Mouse (Mus musculus) heart, embryonic 12.5 days (tissue): ENCODE measurements at regions not wholly inside any gene's neighbourhood (a gene's known extent, or its start where the extent isn't known, plus 50 kb on each side); places are given as distances from the start of the nearest gene placed in this dataset.

Experiments
- ATAC-seq: fragments of 200-750 bp; cut with Nextera tagmentation; 2 replicates; pipeline ENCODE4 v1.8.0; 2017; ENCODE audit warnings: moderate TSS enrichment, moderate library complexity; ENCODE audit not compliant: insufficient number of reproducible peaks, low FRiP score
- H3K27ac ChIP-seq: fragments of 300-500 bp; sonication (generic); 2 replicates; pipeline ENCODE4 v1.5.1; 2016; ENCODE audit warnings: mild to moderate bottlenecking, moderate library complexity; ENCODE audit not compliant: poor library complexity, severe bottlenecking
- H3K27me3 ChIP-seq: fragments of 300-500 bp; sonication (generic); replicated peaks from 2 replicates; pipeline ENCODE4 v1.6.1; 2016; ENCODE audit warnings: mild to moderate bottlenecking, moderate library complexity
- H3K36me3 ChIP-seq: fragments of 300-500 bp; sonication (generic); 2 replicates; pipeline ENCODE4 v1.6.1; 2016; ENCODE audit warnings: mild to moderate bottlenecking, moderate library complexity
- H3K4me1 ChIP-seq: fragments of 300-500 bp; sonication (generic); replicated peaks from 2 replicates; pipeline ENCODE4 v1.6.1; 2016; ENCODE audit warnings: mild to moderate bottlenecking
- H3K4me2 ChIP-seq: fragments of 300-500 bp; sonication (generic); 2 replicates; pipeline ENCODE4 v1.6.1; 2016; ENCODE audit warnings: mild to moderate bottlenecking, moderate library complexity
- H3K4me3 ChIP-seq: fragments of 300-500 bp; sonication (generic); 2 replicates; pipeline ENCODE4 v1.5.1; 2016; ENCODE audit warnings: mild to moderate bottlenecking
- H3K9ac ChIP-seq: fragments of 300-500 bp; sonication (generic); 2 replicates; pipeline ENCODE4 v1.6.1; 2016; ENCODE audit warnings: mild to moderate bottlenecking, moderate library complexity
- H3K9me3 ChIP-seq: fragments of 300-500 bp; sonication (generic); replicated peaks from 2 replicates; pipeline ENCODE4 v1.6.1; 2016; ENCODE audit warnings: mild to moderate bottlenecking, moderate library complexity
- WGBS: fragments of 180-500 bp; shearing (Covaris S2); methylation state at CpG from one replicate; pipeline ENCODE4 v1.1.7; 2016; 5-methylcytosine and 5-hydroxymethylcytosine counted together

DNA sequence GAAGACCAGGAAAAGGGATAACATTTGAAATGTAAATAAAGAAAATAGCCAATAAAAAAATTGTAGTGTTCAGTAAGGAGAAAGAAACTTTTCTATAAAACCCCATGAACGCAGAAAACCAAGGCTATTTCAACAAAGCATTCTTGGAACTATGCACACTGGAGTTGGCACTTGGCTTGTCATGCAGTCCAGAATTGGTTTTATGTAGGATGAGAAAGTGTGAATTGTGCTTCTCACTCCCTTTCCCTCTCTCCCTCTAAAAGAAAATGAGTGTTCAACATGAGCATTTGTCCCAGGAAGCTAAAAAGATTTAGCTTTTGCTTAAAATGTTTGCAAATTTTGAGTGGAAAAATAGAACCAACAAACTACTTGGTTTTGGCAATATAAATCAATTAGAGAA is 841.6 kb upstream of the Adam24 start:
- no peaks in the 10 kb centered on the region for H3K4me1 ChIP-seq
- H3K36me3 ChIP-seq = no peaks in the 10 kb centered on the region
- no peak overlapping the region for H3K27ac ChIP-seq
- 89% methylated on average over 1 of the region's 1 CpGs for WGBS
- no peak overlapping the region for H3K9ac ChIP-seq
- no peak for ATAC-seq
- H3K4me3 ChIP-seq = no peak overlapping the region
- H3K9me3 ChIP-seq = no peaks in the 10 kb centered on the region
- H3K4me2 ChIP-seq = no peak overlapping the region
- no peaks in the 10 kb centered on the region for H3K27me3 ChIP-seq

GRCm38 (mm10) chr8:39846854-39847253 is 828.0 kb upstream of the Adam24 start:
- no peak overlapping the region for H3K4me3 ChIP-seq
- H3K27ac ChIP-seq = no peak overlapping the region
- no peaks in the 10 kb centered on the region for H3K4me1 ChIP-seq
- WGBS = 73% methylated on average over 2 of the region's 2 CpGs
- H3K9ac ChIP-seq = no peak overlapping the region
- ATAC-seq = no peak
- H3K27me3 ChIP-seq = no peaks in the 10 kb centered on the region
- no peaks in the 10 kb centered on the region for H3K9me3 ChIP-seq
- H3K36me3 ChIP-seq = no peaks in the 10 kb centered on the region
- H3K4me2 ChIP-seq = no peak overlapping the region

- Histone ChIP-seq H3K27me3 (no peaks in the 10 kb centered on the region), H3K9ac (no peak overlapping the region), H3K4me1 (no peaks in the 10 kb centered on the region), H3K4me2 (no peak overlapping the region), H3K4me3 (no peak overlapping the region), H3K9me3 (no peaks in the 10 kb centered on the region), H3K27ac (no peak overlapping the region), H3K36me3 (no peaks in the 10 kb centered on the region)
- no peak for ATAC-seq
- WGBS = 92% methylated on average over 2 of the region's 2 CpGs
Measured at GRCm38 (mm10) chr8:39862544-39862943, 812.3 kb upstream of the Adam24 start.

DNA sequence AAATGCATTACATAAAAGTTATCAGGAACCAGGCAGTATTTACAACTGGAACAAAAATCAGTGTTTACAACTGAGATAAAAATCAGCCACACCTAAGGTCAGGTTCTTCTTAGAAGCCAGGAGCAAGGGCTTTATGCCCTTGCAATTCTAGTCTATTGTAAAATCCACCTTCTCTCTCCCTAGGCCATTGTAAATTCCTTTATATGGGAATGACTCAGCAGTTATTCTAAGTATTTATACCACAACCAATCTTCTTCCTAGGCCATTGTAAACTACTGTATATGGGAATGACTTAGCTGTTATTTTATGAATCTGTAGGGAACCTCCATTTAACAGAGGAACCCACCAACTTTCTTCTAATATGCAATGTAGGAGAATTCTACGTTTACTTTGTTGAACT is 772.6 kb upstream of the Adam24 start:
- no peak for ATAC-seq
- Histone ChIP-seq H3K4me3 (no peak overlapping the region), H3K9me3 (no peaks in the 10 kb centered on the region), H3K9ac (no peak overlapping the region), H3K4me2 (no peak overlapping the region), H3K27ac (no peak overlapping the region), H3K36me3 (no peaks in the 10 kb centered on the region), H3K4me1 (no peaks in the 10 kb centered on the region), H3K27me3 (no peaks in the 10 kb centered on the region)
- 56% methylated on average over 1 of the region's 1 CpGs for WGBS

DNA sequence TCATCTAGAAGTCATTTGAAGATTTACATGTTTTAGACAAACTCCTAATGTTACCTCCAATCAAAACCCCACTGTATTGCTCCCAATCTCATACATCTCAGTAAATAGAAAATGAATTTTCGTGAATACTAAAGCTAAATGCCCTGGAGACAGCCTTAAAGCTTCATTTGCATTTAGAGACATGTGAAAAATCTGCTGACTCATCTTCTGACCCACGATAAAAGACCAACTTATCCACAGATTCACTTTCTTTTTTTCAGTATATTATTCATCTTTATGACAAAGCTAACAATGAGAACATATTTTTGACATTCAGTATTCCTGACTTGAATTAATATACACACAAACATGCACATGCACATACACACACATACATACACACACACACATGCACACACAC is 762.0 kb upstream of the Adam24 start:
- Histone ChIP-seq H3K4me2 (no peak overlapping the region), H3K9me3 (no peaks in the 10 kb centered on the region), H3K4me1 (no peaks in the 10 kb centered on the region), H3K27me3 (no peaks in the 10 kb centered on the region), H3K36me3 (no peaks in the 10 kb centered on the region), H3K4me3 (no peak overlapping the region), H3K9ac (no peak overlapping the region), H3K27ac (no peak overlapping the region)
- 62% methylated on average over 2 of the region's 2 CpGs for WGBS
- no peak for ATAC-seq

- ATAC-seq = no peak
- H3K27me3 ChIP-seq = no peaks in the 10 kb centered on the region
- no peaks in the 10 kb centered on the region for H3K36me3 ChIP-seq
- no peak overlapping the region for H3K9ac ChIP-seq
- WGBS = 71% methylated on average over 2 of the region's 2 CpGs
- H3K4me1 ChIP-seq = no peaks in the 10 kb centered on the region
- H3K4me2 ChIP-seq = no peak overlapping the region
- no peak overlapping the region for H3K27ac ChIP-seq
- H3K4me3 ChIP-seq = no peak overlapping the region
- H3K9me3 ChIP-seq = no peaks in the 10 kb centered on the region
Measured at GRCm38 (mm10) chr8:39921336-39921735, 753.5 kb upstream of the Adam24 start.

DNA sequence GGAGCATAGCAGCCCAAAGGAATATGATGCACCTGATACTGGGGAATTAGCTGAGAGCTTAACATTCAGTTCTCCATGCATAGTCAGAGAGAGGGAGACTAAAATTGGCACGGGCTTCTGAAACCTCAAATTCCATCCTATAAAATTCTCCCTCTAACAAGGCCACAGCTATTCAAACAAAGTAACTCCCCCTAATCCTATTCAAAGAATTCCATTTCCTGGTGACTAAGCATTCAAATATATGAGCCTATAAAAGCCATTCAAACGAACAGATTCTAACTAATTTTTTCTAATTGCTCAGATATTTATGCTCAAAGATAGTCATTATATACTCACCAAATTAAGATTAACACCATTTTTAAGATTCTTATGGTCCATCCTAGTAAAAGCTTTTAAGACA is 751.1 kb upstream of the Adam24 start:
- no peaks in the 10 kb centered on the region for H3K4me1 ChIP-seq
- H3K4me2 ChIP-seq = no peak overlapping the region
- no peaks in the 10 kb centered on the region for H3K36me3 ChIP-seq
- 62% methylated on average over 2 of the region's 2 CpGs for WGBS
- no peak overlapping the region for H3K27ac ChIP-seq
- H3K4me3 ChIP-seq = no peak overlapping the region
- H3K9ac ChIP-seq = no peak overlapping the region
- H3K27me3 ChIP-seq = no peaks in the 10 kb centered on the region
- no peaks in the 10 kb centered on the region for H3K9me3 ChIP-seq
- no peak for ATAC-seq

DNA sequence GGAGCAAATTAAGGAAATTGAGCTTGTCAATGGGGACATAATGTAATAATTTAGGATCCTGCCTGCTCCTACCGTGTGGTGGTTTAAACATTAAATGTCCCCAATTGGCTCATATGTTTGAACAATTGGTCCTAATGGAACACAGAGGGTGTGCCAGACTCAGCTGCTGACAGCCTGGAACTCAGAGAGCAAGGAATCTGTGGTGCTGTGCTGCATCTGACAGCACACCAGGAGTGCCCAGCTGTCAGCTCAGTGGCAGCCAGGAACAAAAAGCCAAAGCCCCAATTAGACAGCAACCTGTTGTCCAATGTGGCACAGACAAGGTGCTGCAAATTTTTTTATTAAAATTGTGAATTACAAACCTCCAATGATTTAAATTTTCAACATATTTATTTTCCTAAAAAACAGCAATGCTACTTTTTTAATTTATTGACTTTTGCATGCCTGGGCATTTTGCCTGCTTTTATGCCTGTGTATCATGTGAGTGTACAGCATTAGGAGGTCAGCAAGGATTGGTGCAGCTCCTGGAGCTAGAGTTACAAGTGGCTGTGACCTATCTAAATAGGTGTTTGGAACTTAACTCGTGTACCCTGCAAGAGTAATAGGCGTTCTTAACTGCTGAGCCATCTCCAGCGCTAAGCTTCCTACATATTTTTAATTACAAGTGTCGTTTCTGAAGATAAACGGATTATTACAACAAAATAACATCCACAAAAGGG is 724.5 kb upstream of the Adam24 start:
- Histone ChIP-seq H3K36me3 (no peaks in the 10 kb centered on the region), H3K9ac (no peak overlapping the region), H3K9me3 (no peaks in the 10 kb centered on the region), H3K4me3 (no peak overlapping the region), H3K4me1 (no peaks in the 10 kb centered on the region), H3K27me3 (no peaks in the 10 kb centered on the region), H3K4me2 (no peak overlapping the region), H3K27ac (no peak overlapping the region)
- no peak for ATAC-seq
- 53% methylated on average over 6 of the region's 6 CpGs for WGBS

- Histone ChIP-seq H3K4me2 (no peak overlapping the region), H3K27ac (no peak overlapping the region), H3K4me3 (no peak overlapping the region), H3K9ac (no peak overlapping the region), H3K4me1 (no peaks in the 10 kb centered on the region), H3K36me3 (no peaks in the 10 kb centered on the region), H3K9me3 (no peaks in the 10 kb centered on the region), H3K27me3 (no peaks in the 10 kb centered on the region)
- ATAC-seq = no peak
- 59% methylated on average over 5 of the region's 5 CpGs for WGBS
Measured at GRCm38 (mm10) chr8:39954497-39954896, 720.4 kb upstream of the Adam24 start.

DNA sequence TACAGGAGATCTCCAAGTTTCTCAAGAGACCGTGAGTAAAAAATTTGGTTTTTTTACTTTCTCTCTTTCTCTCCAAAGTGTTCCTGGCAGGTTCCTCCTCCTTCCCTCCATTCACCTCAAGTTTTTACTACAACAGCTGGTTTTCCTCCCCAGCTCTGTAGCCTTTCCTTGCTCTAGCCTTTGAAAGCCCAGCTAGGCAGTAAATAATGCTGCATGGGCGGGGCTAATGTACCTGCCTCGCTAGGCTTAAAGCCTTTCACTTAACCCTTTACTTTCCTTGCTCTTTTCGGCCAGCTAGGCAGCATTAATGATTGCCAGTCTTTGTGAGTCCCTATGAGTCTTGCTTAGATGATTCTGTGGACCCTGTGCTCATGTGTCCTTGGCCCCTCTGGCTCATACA is 720.0 kb upstream of the Adam24 start:
- no peaks in the 10 kb centered on the region for H3K27me3 ChIP-seq
- H3K4me2 ChIP-seq = no peak overlapping the region
- WGBS = 40% methylated on average over 4 of the region's 4 CpGs
- H3K27ac ChIP-seq = no peak overlapping the region
- H3K9ac ChIP-seq = no peak overlapping the region
- no peaks in the 10 kb centered on the region for H3K4me1 ChIP-seq
- no peak for ATAC-seq
- no peak overlapping the region for H3K4me3 ChIP-seq
- H3K9me3 ChIP-seq = no peaks in the 10 kb centered on the region
- no peaks in the 10 kb centered on the region for H3K36me3 ChIP-seq

DNA sequence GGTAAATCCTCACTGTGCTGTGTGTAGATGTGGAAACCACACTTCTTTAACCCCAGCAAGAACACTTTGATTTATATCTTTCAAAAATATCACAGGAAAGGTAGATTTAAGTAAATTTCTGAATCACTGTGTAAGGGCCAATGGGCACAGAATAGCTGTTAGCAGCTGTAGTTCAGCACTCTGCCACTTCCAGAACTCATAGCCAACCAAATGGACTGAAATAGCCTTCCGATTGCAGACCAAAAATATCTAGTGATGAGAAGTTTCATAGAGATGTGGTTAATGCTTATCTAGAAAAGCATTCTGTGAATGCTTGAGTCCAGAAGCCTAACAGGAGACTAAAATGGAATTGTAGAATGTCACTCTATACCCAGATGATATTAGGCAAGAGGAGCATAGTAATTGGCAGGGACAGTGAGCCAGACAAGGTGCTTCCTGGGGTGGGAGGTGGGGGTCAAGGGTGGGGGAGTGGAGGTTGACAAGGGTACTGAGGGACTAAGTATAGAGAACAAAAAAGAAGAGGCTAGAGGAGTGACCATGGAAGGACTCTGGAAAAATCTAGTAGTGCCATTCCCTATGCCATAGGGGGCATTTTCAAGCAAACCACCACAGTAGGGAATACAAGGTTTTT is 669.6 kb upstream of the Adam24 start:
- no peak overlapping the region for H3K27ac ChIP-seq
- H3K36me3 ChIP-seq = no peaks in the 10 kb centered on the region
- no peak overlapping the region for H3K9ac ChIP-seq
- no peak overlapping the region for H3K4me2 ChIP-seq
- H3K4me1 ChIP-seq = no peaks in the 10 kb centered on the region
- H3K4me3 ChIP-seq = no peak overlapping the region
- 45% methylated on average over 1 of the region's 1 CpGs for WGBS
- ATAC-seq = 0 out of 2 replicates have a peak, but pooled peaks have one; percentile 22
- H3K27me3 ChIP-seq = no peaks in the 10 kb centered on the region
- no peaks in the 10 kb centered on the region for H3K9me3 ChIP-seq
